Mouse (Mus musculus) forebrain, embryonic 13.5 days (tissue): ENCODE data around the gene Olfr1392. TPM values are rescaled to one million over a fixed set of nuclear protein-coding genes. Genes with fewer than 3 reads are reported as not detected.

ENCODE experiments used
- ATAC-seq: fragments of 200-750 bp; cut with Nextera tagmentation; 2 replicates; pipeline ENCODE4 v1.8.0; 2017
- H3K27ac ChIP-seq: fragments of 300-500 bp; sonication (generic); 2 replicates; pipeline ENCODE4 v1.5.1; 2015; ENCODE audit warnings: inconsistent platforms, mild to moderate bottlenecking, moderate library complexity
- H3K27me3 ChIP-seq: fragments of 300-500 bp; sonication (generic); 2 replicates; pipeline ENCODE4 v1.6.1; 2015; ENCODE audit warnings: mild to moderate bottlenecking, inconsistent platforms
- H3K36me3 ChIP-seq: fragments of 300-500 bp; sonication (generic); 2 replicates; pipeline ENCODE4 v1.6.1; 2015; ENCODE audit warnings: mild to moderate bottlenecking, inconsistent platforms; ENCODE audit not compliant: poor library complexity, severe bottlenecking
- H3K4me1 ChIP-seq: fragments of 300-500 bp; sonication (generic); 2 replicates; pipeline ENCODE4 v1.6.1; 2015; ENCODE audit warnings: inconsistent platforms
- H3K4me2 ChIP-seq: fragments of 300-500 bp; sonication (generic); 2 replicates; pipeline ENCODE4 v1.6.1; 2015; ENCODE audit warnings: inconsistent platforms, mild to moderate bottlenecking, moderate library complexity
- H3K4me3 ChIP-seq: fragments of 300-500 bp; sonication (generic); 2 replicates; pipeline ENCODE4 v1.5.1; 2015; ENCODE audit warnings: mild to moderate bottlenecking, inconsistent platforms
- H3K9ac ChIP-seq: fragments of 300-500 bp; sonication (generic); 2 replicates; pipeline ENCODE4 v1.6.1; 2015; ENCODE audit warnings: mild to moderate bottlenecking, inconsistent platforms
- H3K9me3 ChIP-seq: fragments of 300-500 bp; sonication (generic); replicated peaks from 2 replicates; pipeline ENCODE4 v1.6.1; 2016; ENCODE audit warnings: inconsistent platforms
- WGBS: fragments of 180-500 bp; shearing (Covaris S2); methylation state at CpG from one replicate; pipeline ENCODE4 v1.1.7; 2015; 5-methylcytosine and 5-hydroxymethylcytosine counted together
- polyA plus RNA-seq: library from polyadenylated mRNA; unstranded; fragments of >200 nt; fragmentation: Nextera tagmentation; extraction: Ambion mirVana; gene quantifications from 2 replicates; pipeline ENCODE4 v1.2.1, GENCODE M21; 2015

Gene Olfr1392
- polyA plus RNA-seq, 1 experiment from 2014 or later = not detected

- no peaks in the 10 kb centered on the region for H3K36me3 ChIP-seq
- ATAC-seq = no peak
- H3K4me3 ChIP-seq = no peak overlapping the region
- peak overlapping the region; percentile 37; the same call in 1 of the 2 replicates for H3K9ac ChIP-seq
- peak overlapping the region; percentile 69 for H3K4me2 ChIP-seq
- H3K4me1 ChIP-seq = peaks cover 39% of the 10 kb centered on the region
- H3K9me3 ChIP-seq = no peaks in the 10 kb centered on the region
- H3K27me3 ChIP-seq = no peaks in the 10 kb centered on the region
- WGBS = 30% methylated on average over 12 of the region's 12 CpGs
- no peak overlapping the region for H3K27ac ChIP-seq
These were observed 39.3 kb upstream of the Olfr1392 start for GRCm38 (mm10) chr11:49245634-49246415.

GRCm38 (mm10) chr11:49246523-49246922 is 38.6 kb upstream of the Olfr1392 start:
- H3K4me3 ChIP-seq = no peak overlapping the region
- no peak for ATAC-seq
- no peak overlapping the region for H3K9ac ChIP-seq
- H3K27ac ChIP-seq = no peak overlapping the region
- peaks cover 46% of the 10 kb centered on the region for H3K4me1 ChIP-seq
- H3K36me3 ChIP-seq = no peaks in the 10 kb centered on the region
- H3K4me2 ChIP-seq = no peak overlapping the region
- no peaks in the 10 kb centered on the region for H3K9me3 ChIP-seq
- no peaks in the 10 kb centered on the region for H3K27me3 ChIP-seq
- WGBS = 85% methylated on average over 4 of the region's 4 CpGs

- H3K9me3 ChIP-seq = no peaks in the 10 kb centered on the region
- no peaks in the 10 kb centered on the region for H3K27me3 ChIP-seq
- no peak overlapping the region for H3K9ac ChIP-seq
- H3K36me3 ChIP-seq = no peaks in the 10 kb centered on the region
- WGBS = 84% methylated on average over 2 of the region's 2 CpGs
- no peak for ATAC-seq
- peaks cover 47% of the 10 kb centered on the region for H3K4me1 ChIP-seq
- H3K4me2 ChIP-seq = no peak overlapping the region
- no peak overlapping the region for H3K27ac ChIP-seq
- no peak overlapping the region for H3K4me3 ChIP-seq
These were observed 37.8 kb upstream of the Olfr1392 start for GRCm38 (mm10) chr11:49247255-49247654.

GRCm38 (mm10) chr11:49248226-49248973 is 36.7 kb upstream of the Olfr1392 start:
- 59% methylated on average over 6 of the region's 6 CpGs for WGBS
- Histone ChIP-seq H3K4me3 (no peak overlapping the region), H3K9me3 (no peaks in the 10 kb centered on the region), H3K4me1 (peaks cover 41% of the 10 kb centered on the region), H3K27me3 (no peaks in the 10 kb centered on the region), H3K9ac (no peak overlapping the region), H3K36me3 (peaks cover 6% of the 10 kb centered on the region; the same call in 1 of the 2 replicates), H3K27ac (no peak overlapping the region), H3K4me2 (no peak overlapping the region)
- no peak for ATAC-seq

GRCm38 (mm10) chr11:49248974-49249700 is 35.9 kb upstream of the Olfr1392 start:
- Histone ChIP-seq H3K9ac (no peak overlapping the region), H3K4me1 (peaks cover 41% of the 10 kb centered on the region), H3K27ac (no peak overlapping the region), H3K9me3 (no peaks in the 10 kb centered on the region), H3K4me3 (no peak overlapping the region), H3K36me3 (peaks cover 14% of the 10 kb centered on the region), H3K27me3 (no peaks in the 10 kb centered on the region), H3K4me2 (no peak overlapping the region)
- WGBS = 74% methylated on average over 6 of the region's 6 CpGs
- ATAC-seq = no peak

GRCm38 (mm10) chr11:49249811-49250421 is 35.2 kb upstream of the Olfr1392 start:
- no peak overlapping the region for H3K27ac ChIP-seq
- H3K4me2 ChIP-seq = peak overlapping the region; percentile 84
- H3K27me3 ChIP-seq = no peaks in the 10 kb centered on the region
- 29% methylated on average over 10 of the region's 10 CpGs for WGBS
- H3K4me1 ChIP-seq = peaks cover 38% of the 10 kb centered on the region
- no peaks in the 10 kb centered on the region for H3K9me3 ChIP-seq
- peak overlapping the region; percentile 83 for H3K9ac ChIP-seq
- peaks cover 21% of the 10 kb centered on the region for H3K36me3 ChIP-seq
- H3K4me3 ChIP-seq = peak overlapping the region; percentile 63
- no peak for ATAC-seq

GRCm38 (mm10) chr11:49250422-49251379 is 34.4 kb upstream of the Olfr1392 start:
- H3K27me3 ChIP-seq = no peaks in the 10 kb centered on the region
- WGBS = 2% methylated on average over 40 of the region's 45 CpGs
- peak overlapping the region; percentile 84 for H3K4me2 ChIP-seq
- no peaks in the 10 kb centered on the region for H3K9me3 ChIP-seq
- peak overlapping the region; percentile 83 for H3K9ac ChIP-seq
- peak overlapping the region; percentile 48; the same call in 1 of the 2 replicates for H3K27ac ChIP-seq
- peaks cover 29% of the 10 kb centered on the region for H3K36me3 ChIP-seq
- H3K4me1 ChIP-seq = peaks cover 30% of the 10 kb centered on the region
- ATAC-seq = peak; percentile 95
- H3K4me3 ChIP-seq = peak overlapping the region; percentile 63

GRCm38 (mm10) chr11:49251380-49251761 is 33.7 kb upstream of the Olfr1392 start:
- H3K9ac ChIP-seq = peak overlapping the region; percentile 83

GRCm38 (mm10) chr11:49252048-49252447 is 33.0 kb upstream of the Olfr1392 start:
- no peak overlapping the region for H3K9ac ChIP-seq
- 93% methylated on average over 5 of the region's 5 CpGs for WGBS
- no peak for ATAC-seq
- H3K4me2 ChIP-seq = no peak overlapping the region
- H3K27me3 ChIP-seq = no peaks in the 10 kb centered on the region
- H3K9me3 ChIP-seq = no peaks in the 10 kb centered on the region
- peaks cover 33% of the 10 kb centered on the region for H3K36me3 ChIP-seq
- H3K27ac ChIP-seq = no peak overlapping the region
- H3K4me1 ChIP-seq = peaks cover 23% of the 10 kb centered on the region
- no peak overlapping the region for H3K4me3 ChIP-seq

More at GRCm38 (mm10) chr11:49251380-49251761, 33.7 kb upstream of the Olfr1392 start:
- H3K27me3 ChIP-seq = no peaks in the 10 kb centered on the region
- peaks cover 27% of the 10 kb centered on the region for H3K4me1 ChIP-seq
- H3K36me3 ChIP-seq = peaks cover 30% of the 10 kb centered on the region
- no peak for ATAC-seq
- H3K27ac ChIP-seq = no peak overlapping the region
- H3K9me3 ChIP-seq = no peaks in the 10 kb centered on the region
- H3K4me2 ChIP-seq = peak overlapping the region; percentile 84
- peak overlapping the region; percentile 63; the same call in 1 of the 2 replicates for H3K4me3 ChIP-seq
- 77% methylated on average over 7 of the region's 7 CpGs for WGBS

GRCm38 (mm10) chr11:49253035-49253434 is 32.0 kb upstream of the Olfr1392 start:
- no peak overlapping the region for H3K4me3 ChIP-seq
- no peak overlapping the region for H3K4me2 ChIP-seq
- no peaks in the 10 kb centered on the region for H3K27me3 ChIP-seq
- no peak overlapping the region for H3K9ac ChIP-seq
- no peaks in the 10 kb centered on the region for H3K9me3 ChIP-seq
- no peak overlapping the region for H3K27ac ChIP-seq
- H3K36me3 ChIP-seq = peaks cover 34% of the 10 kb centered on the region
- H3K4me1 ChIP-seq = peaks cover 19% of the 10 kb centered on the region
- 91% methylated on average over 6 of the region's 6 CpGs for WGBS
- no peak for ATAC-seq

- no peak overlapping the region for H3K4me3 ChIP-seq
- H3K9ac ChIP-seq = no peak overlapping the region
- H3K27me3 ChIP-seq = no peaks in the 10 kb centered on the region
- H3K4me1 ChIP-seq = no peaks in the 10 kb centered on the region
- no peak overlapping the region for H3K27ac ChIP-seq
- 98% methylated on average over 2 of the region's 2 CpGs for WGBS
- no peaks in the 10 kb centered on the region for H3K9me3 ChIP-seq
- no peak overlapping the region for H3K4me2 ChIP-seq
- peaks cover 55% of the 10 kb centered on the region for H3K36me3 ChIP-seq
- no peak for ATAC-seq
These were observed 25.8 kb upstream of the Olfr1392 start for GRCm38 (mm10) chr11:49259296-49259695.
